Mouse (Mus musculus) urinary bladder, postnatal 36 days (tissue): ENCODE data around the gene Tnr.

Experiments
- DNase-seq, 2 experiments: peaks; one replicate each; pipeline ENCODE4 v3.0.0; 2022; ENCODE audit warnings: low spot score in 2 of 2, mixed read lengths in 1 of 2

Gene Tnr

DNA sequence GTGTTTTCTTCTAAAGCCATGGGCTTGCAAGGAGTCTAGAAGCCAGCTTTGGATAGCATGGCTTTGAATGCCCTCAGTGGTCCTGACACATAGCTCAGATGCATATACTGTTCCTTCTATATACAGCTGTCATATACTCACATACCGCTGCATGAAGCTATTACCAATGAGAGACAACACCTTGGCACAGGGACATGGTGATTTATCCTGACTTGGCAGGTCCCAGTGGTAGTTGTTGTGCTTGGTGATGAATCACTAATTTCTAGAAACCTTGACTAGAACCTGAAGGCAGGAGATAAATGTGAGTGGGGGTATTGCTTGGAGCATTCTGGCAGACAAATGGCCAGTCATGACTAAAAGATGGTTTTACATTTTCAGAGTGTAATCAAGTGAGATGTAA lies 192.7 kb downstream of the Tnr start:
- no peak for DNase-seq

DNA sequence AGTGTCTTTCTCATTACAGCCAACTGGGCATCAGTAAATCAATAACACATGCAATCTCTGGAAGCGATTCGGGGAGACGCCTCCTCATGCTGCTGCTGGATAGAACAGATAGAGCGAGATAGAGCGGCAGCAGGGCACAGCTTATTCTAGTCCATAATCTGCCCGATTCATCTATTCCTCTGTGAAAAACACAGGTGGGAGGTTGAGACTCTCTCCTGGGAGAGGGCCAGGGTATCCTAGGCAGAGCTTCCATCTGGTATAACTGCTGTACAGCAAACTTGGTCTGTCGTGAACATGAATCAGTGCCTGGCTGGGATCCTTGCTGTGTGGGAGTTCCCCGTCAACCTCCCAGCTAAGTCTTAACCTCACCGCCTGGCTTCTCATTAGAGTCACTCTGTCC lies 193.4 kb downstream of the Tnr start:
- DNase-seq, result no peak

DNA sequence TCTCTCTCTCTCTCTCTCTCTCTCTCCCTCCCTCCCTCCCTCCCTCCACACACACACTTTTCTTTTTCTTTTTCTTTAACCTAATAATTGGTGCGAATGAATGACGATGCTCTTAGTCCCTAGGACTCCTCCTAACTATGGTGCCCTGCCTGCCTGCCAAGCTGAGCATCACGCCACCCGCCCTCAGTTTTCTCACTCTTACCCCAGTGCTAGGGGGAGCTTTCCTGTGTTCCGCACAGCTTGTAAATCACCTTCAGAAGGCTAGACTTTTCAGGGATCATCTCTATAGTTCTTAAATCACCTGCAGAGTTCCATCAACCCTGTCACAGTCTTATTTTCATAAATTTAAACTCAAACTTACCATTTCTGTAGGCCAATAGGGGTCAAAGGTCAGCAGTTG lies 200.2 kb downstream of the Tnr start:
- no peak for DNase-seq

- no peak for DNase-seq
Observed at GRCm38 (mm10) chr1:159729270-159729669, 205.7 kb downstream of the Tnr start.

GRCm38 (mm10) chr1:159730826-159731225 lies 207.3 kb downstream of the Tnr start:
- no peak for DNase-seq

GRCm38 (mm10) chr1:159735099-159735498 lies 211.5 kb downstream of the Tnr start:
- DNase-seq, result no peak

DNA sequence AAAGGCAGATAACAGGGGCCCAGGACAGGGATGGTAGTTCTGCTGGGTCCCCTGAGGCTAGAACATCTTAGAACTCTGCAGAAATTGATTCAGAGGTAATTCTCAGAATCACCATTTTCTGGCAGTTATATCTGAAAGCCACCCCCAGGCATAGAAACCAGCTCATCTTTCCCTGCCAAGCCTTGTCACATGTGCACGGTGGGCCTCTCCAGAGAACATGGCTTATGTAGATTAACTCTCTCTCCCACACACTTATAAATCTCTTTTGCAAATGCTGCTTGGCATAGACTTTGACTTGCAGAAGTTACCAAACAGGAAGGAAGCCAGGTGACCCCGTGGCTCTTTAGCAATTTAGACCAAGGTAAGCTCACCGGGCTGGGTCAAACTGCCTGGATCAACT lies 215.9 kb downstream of the Tnr start:
- no peak for DNase-seq

DNA sequence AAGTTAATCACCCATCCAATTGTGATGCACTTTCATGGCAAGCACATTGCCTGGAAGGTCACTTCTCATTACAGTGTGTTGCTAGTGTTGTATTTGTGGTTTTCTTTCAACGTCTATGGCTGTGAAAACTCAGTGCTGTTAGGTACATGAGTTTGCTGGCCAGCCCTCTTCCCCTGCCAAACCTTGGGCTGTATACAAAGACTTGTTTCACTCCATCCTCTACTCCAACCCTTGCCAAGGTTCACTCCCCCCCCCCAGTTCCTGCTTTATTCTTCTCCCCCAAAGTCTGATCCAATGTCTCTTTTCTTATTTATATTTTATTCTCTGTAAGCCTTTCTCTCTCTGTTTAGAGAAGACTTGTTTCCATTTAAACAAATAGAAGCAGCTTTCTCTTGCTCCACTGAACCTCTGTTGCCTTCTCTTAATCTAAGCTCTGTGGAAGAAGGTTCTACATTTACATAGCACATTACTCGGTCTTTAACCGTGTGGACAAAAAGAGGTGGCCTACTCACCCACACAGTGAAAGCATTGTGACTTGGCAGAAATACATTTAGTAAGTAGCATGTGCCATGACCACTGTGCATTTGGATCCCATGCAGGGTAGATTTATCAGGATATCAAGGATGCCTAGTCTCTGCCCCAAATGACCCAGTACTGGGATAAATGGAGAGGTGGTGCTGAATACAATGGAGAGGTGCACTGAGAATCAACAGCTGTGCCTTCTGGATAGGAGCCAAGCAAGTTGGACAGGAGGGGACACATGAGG lies 217.9 kb downstream of the Tnr start:
- DNase-seq, result no peak

- no peak for DNase-seq
Observed at GRCm38 (mm10) chr1:159742003-159742274, 218.4 kb downstream of the Tnr start.

- DNase-seq, result no peak
Observed at GRCm38 (mm10) chr1:159743744-159744253, 220.2 kb downstream of the Tnr start.

GRCm38 (mm10) chr1:159745311-159745710 lies 221.7 kb downstream of the Tnr start:
- no peak for DNase-seq

- no peak for DNase-seq
Observed at GRCm38 (mm10) chr1:159747969-159748368, 224.4 kb downstream of the Tnr start.

DNA sequence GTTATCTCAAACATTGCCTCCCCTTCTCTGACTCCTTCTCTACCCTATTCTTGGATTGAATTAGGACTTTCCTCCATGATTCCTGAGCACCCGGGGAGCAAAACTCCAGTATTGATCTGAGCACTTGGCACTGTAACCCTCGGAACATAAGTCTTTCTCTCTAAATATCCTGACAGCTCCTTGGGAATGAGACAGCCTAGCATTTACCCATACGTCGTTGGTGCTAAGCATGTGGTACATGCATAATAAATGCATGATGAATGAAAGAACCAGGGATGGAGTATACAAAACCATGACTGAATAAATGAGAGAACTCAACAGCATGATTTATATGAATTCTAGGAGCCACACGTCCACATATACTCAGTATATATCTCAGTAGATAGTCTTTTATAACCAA lies 226.8 kb downstream of the Tnr start:
- no peak for DNase-seq

GRCm38 (mm10) chr1:159750876-159751275 lies 227.3 kb downstream of the Tnr start:
- DNase-seq, result no peak

DNA sequence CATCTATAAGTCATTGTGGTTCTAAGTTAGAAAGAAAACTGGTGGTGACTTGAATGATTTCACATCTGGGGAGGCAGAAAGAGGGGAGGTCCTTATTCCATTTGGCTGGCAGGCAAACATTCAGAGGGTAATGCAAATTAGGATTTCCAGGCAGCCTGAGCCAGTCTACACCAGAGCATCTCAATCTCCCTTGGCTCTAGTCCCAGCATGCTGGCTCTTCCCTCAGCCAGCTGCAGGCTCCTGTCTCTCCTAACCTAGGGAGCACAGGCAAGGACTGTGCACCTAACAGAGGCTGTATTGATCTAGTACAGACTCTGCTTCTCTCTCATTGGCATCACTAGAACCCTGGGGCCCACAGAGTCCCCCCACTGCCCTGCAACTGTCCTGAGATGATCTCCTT lies 237.4 kb downstream of the Tnr start:
- no peak for DNase-seq

GRCm38 (mm10) chr1:159763901-159764300 lies 240.3 kb downstream of the Tnr start:
- no peak for DNase-seq

DNA sequence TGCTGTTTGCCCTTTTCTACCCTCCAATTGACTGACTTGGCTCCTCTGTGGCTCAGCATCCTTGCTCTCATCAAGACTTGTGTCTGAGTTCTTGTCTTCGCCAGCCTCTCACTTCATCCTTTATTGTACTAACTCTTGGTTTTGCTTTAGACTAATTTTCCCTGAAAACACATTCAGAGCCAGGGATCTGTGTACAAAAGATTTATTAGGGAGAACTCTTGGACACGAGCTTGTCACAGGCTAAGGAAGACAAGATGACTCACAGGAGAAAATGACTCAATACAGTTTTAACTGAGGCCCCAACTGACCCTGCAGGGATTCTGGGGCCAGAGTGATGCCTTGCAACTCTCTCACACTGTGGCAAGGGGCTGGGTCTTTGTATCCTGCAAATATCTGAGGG lies 241.3 kb downstream of the Tnr start:
- DNase-seq, result no peak

GRCm38 (mm10) chr1:159769948-159770347 lies 246.4 kb downstream of the Tnr start:
- DNase-seq, result no peak

DNA sequence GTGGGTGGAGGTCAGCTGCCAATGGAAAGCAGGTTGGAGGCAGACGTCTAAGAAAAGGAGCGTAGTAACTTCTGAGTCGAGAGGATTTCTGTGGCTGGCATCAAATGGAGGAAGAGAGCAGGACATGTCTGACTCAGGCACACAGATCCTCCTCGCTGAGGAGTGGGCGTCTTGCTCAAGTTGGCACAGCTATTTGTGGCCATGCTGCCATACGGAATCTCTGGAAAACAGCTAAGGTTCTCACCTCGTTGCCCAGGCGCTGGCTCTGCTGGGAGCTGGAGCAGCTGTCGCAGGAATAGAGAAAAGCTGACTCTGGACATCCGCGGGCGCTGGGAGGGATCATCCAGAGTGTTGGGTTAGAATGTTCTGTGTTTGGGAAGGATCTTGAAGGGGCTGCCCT lies 250.1 kb downstream of the Tnr start:
- no peak for DNase-seq

DNA sequence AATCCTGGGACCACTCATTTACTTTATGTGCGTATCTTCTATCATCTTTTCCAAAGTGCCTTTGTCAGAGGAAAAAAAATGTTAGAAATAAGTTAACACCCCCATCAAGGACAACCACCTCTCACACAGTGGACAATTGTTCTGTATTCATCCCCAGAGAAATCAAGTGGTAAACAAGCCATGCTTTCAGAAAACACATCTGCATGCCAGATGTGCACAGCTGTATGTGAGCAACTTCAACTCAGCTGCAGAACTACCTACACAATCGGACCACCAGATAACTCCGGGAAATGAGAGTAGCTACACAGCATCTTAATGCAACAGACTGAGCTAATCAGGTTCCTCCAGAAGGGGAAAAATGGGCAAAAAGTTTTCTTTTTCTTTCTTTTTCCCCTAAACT lies 251.6 kb downstream of the Tnr start:
- no peak for DNase-seq

DNA sequence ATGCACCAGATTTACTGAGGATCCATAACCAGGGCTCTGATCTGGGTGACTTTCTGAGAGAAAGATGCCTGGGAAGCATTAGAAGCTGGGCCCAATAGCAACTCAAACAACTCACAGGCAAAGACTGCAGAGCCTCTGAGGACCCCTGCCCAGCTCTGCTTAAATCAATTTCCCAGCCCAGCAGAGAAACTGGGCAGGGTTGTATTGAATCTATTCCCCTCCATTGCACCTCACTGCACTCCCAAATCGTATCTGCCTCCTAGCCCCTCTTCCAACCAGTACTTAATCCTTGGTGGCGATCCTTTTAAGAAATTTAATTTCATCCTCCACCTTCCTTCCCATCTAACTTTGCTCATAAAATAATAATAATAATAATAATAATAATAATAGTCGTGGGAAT lies 253.5 kb downstream of the Tnr start:
- no peak for DNase-seq

- DNase-seq, result no peak
Observed at GRCm38 (mm10) chr1:159779424-159779823, 255.9 kb downstream of the Tnr start.

- peak; percentile 7 to 25 for DNase-seq
Observed at GRCm38 (mm10) chr1:159783842-159784241, 260.3 kb downstream of the Tnr start.

DNA sequence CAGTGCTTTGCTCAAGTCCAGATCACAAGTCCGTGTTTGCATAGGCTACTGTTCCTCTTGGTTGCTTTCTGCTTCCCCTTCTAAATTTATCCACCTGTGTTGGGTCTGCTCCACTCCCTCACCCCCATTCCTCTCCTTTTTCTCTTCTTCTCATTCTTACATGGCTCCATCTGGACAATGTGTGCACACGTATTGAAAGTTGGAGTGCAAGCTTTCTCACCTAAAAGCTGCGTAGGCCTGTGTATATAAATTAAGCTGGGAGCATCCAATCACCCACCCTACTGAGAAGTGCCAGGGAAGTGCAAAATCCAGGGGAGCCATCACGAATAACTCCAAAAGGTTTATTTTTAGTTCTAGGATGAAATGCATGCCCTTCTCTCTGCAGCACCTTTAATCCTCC lies 264.7 kb downstream of the Tnr start:
- DNase-seq, result no peak
